Comparison of ENCODE assay signal across 24 mouse cellular contexts in the genomic region with DNA sequence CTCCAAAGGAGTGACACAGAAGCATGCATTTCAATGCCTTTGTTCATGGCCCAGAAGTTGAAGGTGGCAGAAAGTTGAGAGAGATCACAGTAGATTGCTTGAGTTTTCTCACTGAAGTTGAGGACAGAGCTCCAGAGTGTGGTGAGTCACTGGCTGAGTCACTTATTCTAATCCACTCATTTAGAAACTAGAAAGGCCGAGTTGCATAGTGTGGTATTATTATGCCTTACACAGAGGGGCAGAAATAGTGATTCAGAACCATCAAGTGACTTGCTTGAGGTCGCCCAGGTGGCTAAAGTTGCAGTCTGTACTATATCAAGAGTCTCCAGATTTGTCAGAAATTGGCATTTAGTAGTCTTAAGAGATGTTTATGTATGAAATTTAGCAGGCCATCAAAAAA.
DNase-seq lines count a peak whose midpoint lies in the region; ATAC-seq and TF ChIP-seq lines count a peak whose summit lies in the region.
"Had no signal": no experiment of that assay in that cellular context is flagged by ENCODE, and none has a peak within 500 bp of the region (broad histone marks: within the 10 kb centered on the region; RNA-seq: fewer than 3 reads in every experiment).

No protein-coding gene starts in this region.

- H3K36me3 ChIP-seq in midbrain, embryonic 10.5 days: no peaks in the 10 kb centered on the region
- H3K36me3 ChIP-seq: embryonic facial prominence, embryonic 12.5 days; forebrain, embryonic 12.5 days; heart, embryonic 10.5 days; limb, embryonic 13.5 days; liver, embryonic 12.5 days; neural tube, embryonic 13.5 days had no signal

- H3K27ac ChIP-seq in gastrocnemius, adult 2 months: no peak overlapping the region
- no peak overlapping the region for H3K27ac ChIP-seq in midbrain, embryonic 10.5 days (replicated peaks)
- H3K27ac ChIP-seq: embryonic facial prominence, embryonic 12.5 days; forebrain, embryonic 12.5 days; heart, embryonic 10.5 days; hindbrain, postnatal 0 days; limb, embryonic 13.5 days; liver, embryonic 12.5 days; neural tube, embryonic 13.5 days had no signal

- no peak for TF ChIP-seq CTCF in gastrocnemius, adult 2 months (IDR thresholded peaks at IDR 0.05)

- ATAC-seq in CD4-positive, CD25-positive, alpha-beta regulatory T cell, adult 4 months: peak; percentile 75
- ATAC-seq: hindbrain, postnatal 0 days; liver, embryonic 12.5 days had no signal

- no peaks in the 10 kb centered on the region for H3K4me1 ChIP-seq in midbrain, embryonic 10.5 days
- H3K4me1 ChIP-seq: embryonic facial prominence, embryonic 12.5 days; forebrain, embryonic 12.5 days; limb, embryonic 13.5 days; liver, embryonic 12.5 days; neural tube, embryonic 13.5 days had no signal

- WGBS in midbrain, embryonic 10.5 days: 77% methylated on average over 2 of the region's 2 CpGs

- no peaks in the 10 kb centered on the region for H3K27me3 ChIP-seq in midbrain, embryonic 10.5 days (ENCODE audit: low read depth, poor library complexity, severe bottlenecking)
- H3K27me3 ChIP-seq: embryonic facial prominence, embryonic 12.5 days; forebrain, embryonic 12.5 days; limb, embryonic 13.5 days; liver, embryonic 12.5 days; neural tube, embryonic 13.5 days had no signal

- DNase-seq in A20 (ENCODE audit: low read depth, low spot score): peak; percentile 55
- DNase-seq in brain, adult 2 months (ENCODE audit: low read depth, low spot score): peak; percentile 85
- peak; percentile 50 for DNase-seq in telencephalon, adult 2 months (ENCODE audit: low read depth, low spot score)
- DNase-seq in gastrocnemius, adult 2 months: no peak
- no peak for DNase-seq in midbrain, embryonic 10.5 days (ENCODE audit: low spot score)
- DNase-seq in ovary, postnatal 36 days (ENCODE audit: low spot score): no peak
- DNase-seq: adrenal gland, adult 8-10 months; cerebellum, adult 18-20 months; cerebellum, postnatal 14 days; kidney, adult 18-20 months; kidney, postnatal 4 days; lung, adult 18-20 months; lung, postnatal 10 days; midbrain, embryonic 14.5 days; spleen, adult 18-20 months; thymus, postnatal 14 days had no signal

- H3K4me3 ChIP-seq in gastrocnemius, adult 2 months: no peak overlapping the region
- no peak overlapping the region for H3K4me3 ChIP-seq in midbrain, embryonic 10.5 days
- H3K4me3 ChIP-seq: embryonic facial prominence, embryonic 12.5 days; forebrain, embryonic 12.5 days; heart, embryonic 10.5 days; limb, embryonic 13.5 days; liver, embryonic 12.5 days; neural tube, embryonic 13.5 days had no signal

- intact Hi-C loops in gastrocnemius, adult 2 months (cut with DNase I): no loop called here

- peaks cover 6% of the 10 kb centered on the region; the same call in 1 of the 2 replicates for H3K9me3 ChIP-seq in midbrain, embryonic 10.5 days (replicated peaks)
- H3K9me3 ChIP-seq: embryonic facial prominence, embryonic 12.5 days; heart, embryonic 10.5 days; neural tube, embryonic 13.5 days had no signal

Comparison
In these comparisons a context has a peak if more than half of its experiments do, and no peak if none do; other contexts are left out.
1. DNase-seq: peak in A20 (single experiment), brain, adult 2 months (single experiment) and telencephalon, adult 2 months (single experiment); none in gastrocnemius, adult 2 months (single experiment), midbrain, embryonic 10.5 days (single experiment) and ovary, postnatal 36 days (single experiment).